Mouse (Mus musculus): ENCODE data around the gene Tspan5. TPM values are rescaled to one million over a fixed set of nuclear protein-coding genes. Genes with fewer than 3 reads are reported as not detected.

The Tspan5 gene
- polyA plus RNA-seq, 1 experiment from 2014 or later = 38.7 TPM

- DNase-seq (ENCODE audit: low spot score) (no peak), ATAC-seq (ENCODE audit: low read depth) (no peak)
- 82% methylated on average over 8 of the region's 8 CpGs for WGBS
- Histone ChIP-seq H3K4me2 (ENCODE audit: low read depth, low read length) (no peak overlapping the region), H3K9me3 (ENCODE audit: control insufficient read depth, low read length) (no peaks in the 10 kb centered on the region), H3K27ac (replicated peaks; ENCODE audit: low read depth, low read length) (no peak overlapping the region), H3K36me3 (ENCODE audit: control insufficient read depth, insufficient read depth, low read length) (no peaks in the 10 kb centered on the region), H3K9ac (ENCODE audit: low read depth, low read length) (no peak overlapping the region), H3K27me3 (replicated peaks; ENCODE audit: control insufficient read depth, insufficient read depth, low read length) (no peaks in the 10 kb centered on the region), H3K4me1 (ENCODE audit: control insufficient read depth, insufficient read depth, low read length) (peaks cover 12% of the 10 kb centered on the region), H3K4me3 (ENCODE audit: low read depth, low read length) (no peak overlapping the region)
These were observed 4.6 kb downstream of the Tspan5 start for GRCm38 (mm10) chr3:138746556-138746955.

- H3K9me3 ChIP-seq (ENCODE audit: control insufficient read depth, low read length) = no peaks in the 10 kb centered on the region
- no peak overlapping the region for H3K9ac ChIP-seq (ENCODE audit: low read depth, low read length)
- no peaks in the 10 kb centered on the region for H3K36me3 ChIP-seq (ENCODE audit: control insufficient read depth, insufficient read depth, low read length)
- no peak for ATAC-seq (ENCODE audit: low read depth)
- H3K4me2 ChIP-seq (ENCODE audit: low read depth, low read length) = no peak overlapping the region
- H3K27me3 ChIP-seq (replicated peaks; ENCODE audit: control insufficient read depth, insufficient read depth, low read length) = no peaks in the 10 kb centered on the region
- 80% methylated on average over 5 of the region's 5 CpGs for WGBS
- DNase-seq (ENCODE audit: low spot score) = no peak
- no peak overlapping the region for H3K4me3 ChIP-seq (ENCODE audit: low read depth, low read length)
- no peak overlapping the region for H3K27ac ChIP-seq (replicated peaks; ENCODE audit: low read depth, low read length)
- H3K4me1 ChIP-seq (ENCODE audit: control insufficient read depth, insufficient read depth, low read length) = peaks cover 12% of the 10 kb centered on the region
These were observed 5.0 kb downstream of the Tspan5 start for GRCm38 (mm10) chr3:138747035-138747434.

GRCm38 (mm10) chr3:138747985-138748384 lies 6.0 kb downstream of the Tspan5 start:
- no peaks in the 10 kb centered on the region for H3K36me3 ChIP-seq (ENCODE audit: control insufficient read depth, insufficient read depth, low read length)
- H3K27me3 ChIP-seq (replicated peaks; ENCODE audit: control insufficient read depth, insufficient read depth, low read length) = no peaks in the 10 kb centered on the region
- WGBS = 94% methylated on average over 5 of the region's 5 CpGs
- H3K4me1 ChIP-seq (ENCODE audit: control insufficient read depth, insufficient read depth, low read length) = peaks cover 15% of the 10 kb centered on the region
- H3K4me2 ChIP-seq (ENCODE audit: low read depth, low read length) = no peak overlapping the region
- DNase-seq (ENCODE audit: low spot score) = no peak
- no peaks in the 10 kb centered on the region for H3K9me3 ChIP-seq (ENCODE audit: control insufficient read depth, low read length)
- no peak for ATAC-seq (ENCODE audit: low read depth)
- H3K9ac ChIP-seq (ENCODE audit: low read depth, low read length) = no peak overlapping the region
- no peak overlapping the region for H3K4me3 ChIP-seq (ENCODE audit: low read depth, low read length)
- H3K27ac ChIP-seq (replicated peaks; ENCODE audit: low read depth, low read length) = no peak overlapping the region

GRCm38 (mm10) chr3:138749645-138750044 lies 7.7 kb downstream of the Tspan5 start:
- Histone ChIP-seq H3K36me3 (ENCODE audit: control insufficient read depth, insufficient read depth, low read length) (no peaks in the 10 kb centered on the region), H3K9ac (ENCODE audit: low read depth, low read length) (no peak overlapping the region), H3K27me3 (replicated peaks; ENCODE audit: control insufficient read depth, insufficient read depth, low read length) (no peaks in the 10 kb centered on the region), H3K4me2 (ENCODE audit: low read depth, low read length) (no peak overlapping the region), H3K4me3 (ENCODE audit: low read depth, low read length) (no peak overlapping the region), H3K9me3 (ENCODE audit: control insufficient read depth, low read length) (no peaks in the 10 kb centered on the region), H3K27ac (replicated peaks; ENCODE audit: low read depth, low read length) (no peak overlapping the region), H3K4me1 (ENCODE audit: control insufficient read depth, insufficient read depth, low read length) (peaks cover 6% of the 10 kb centered on the region; the same call in 1 of the 2 replicates)
- no peak for DNase-seq (ENCODE audit: low spot score)
- ATAC-seq (ENCODE audit: low read depth) = no peak
- WGBS = 71% methylated on average over 9 of the region's 9 CpGs

- Histone ChIP-seq H3K27ac (replicated peaks; ENCODE audit: low read depth, low read length) (no peak overlapping the region), H3K4me1 (ENCODE audit: control insufficient read depth, insufficient read depth, low read length) (peaks cover 6% of the 10 kb centered on the region; the same call in 1 of the 2 replicates), H3K36me3 (ENCODE audit: control insufficient read depth, insufficient read depth, low read length) (no peaks in the 10 kb centered on the region), H3K4me3 (ENCODE audit: low read depth, low read length) (no peak overlapping the region), H3K9me3 (ENCODE audit: control insufficient read depth, low read length) (no peaks in the 10 kb centered on the region), H3K9ac (ENCODE audit: low read depth, low read length) (no peak overlapping the region), H3K4me2 (ENCODE audit: low read depth, low read length) (no peak overlapping the region), H3K27me3 (replicated peaks; ENCODE audit: control insufficient read depth, insufficient read depth, low read length) (no peaks in the 10 kb centered on the region)
- ATAC-seq (ENCODE audit: low read depth) (no peak), DNase-seq (ENCODE audit: low spot score) (no peak)
- WGBS = 69% methylated on average over 5 of the region's 5 CpGs
These were observed 9.3 kb downstream of the Tspan5 start for GRCm38 (mm10) chr3:138751328-138751727.

- Histone ChIP-seq H3K27me3 (replicated peaks; ENCODE audit: control insufficient read depth, insufficient read depth, low read length) (no peaks in the 10 kb centered on the region), H3K9ac (ENCODE audit: low read depth, low read length) (no peak overlapping the region), H3K9me3 (ENCODE audit: control insufficient read depth, low read length) (no peaks in the 10 kb centered on the region), H3K4me3 (ENCODE audit: low read depth, low read length) (no peak overlapping the region), H3K27ac (replicated peaks; ENCODE audit: low read depth, low read length) (no peak overlapping the region), H3K4me2 (ENCODE audit: low read depth, low read length) (no peak overlapping the region), H3K4me1 (ENCODE audit: control insufficient read depth, insufficient read depth, low read length) (peaks cover 6% of the 10 kb centered on the region; the same call in 1 of the 2 replicates), H3K36me3 (ENCODE audit: control insufficient read depth, insufficient read depth, low read length) (no peaks in the 10 kb centered on the region)
- DNase-seq (ENCODE audit: low spot score) = no peak
- no peak for ATAC-seq (ENCODE audit: low read depth)
- 74% methylated on average over 5 of the region's 5 CpGs for WGBS
These were observed 10.1 kb downstream of the Tspan5 start for GRCm38 (mm10) chr3:138752056-138752455.

GRCm38 (mm10) chr3:138752769-138753168 lies 10.8 kb downstream of the Tspan5 start:
- H3K4me1 ChIP-seq (ENCODE audit: control insufficient read depth, insufficient read depth, low read length) = peaks cover 6% of the 10 kb centered on the region; the same call in 1 of the 2 replicates
- ATAC-seq (ENCODE audit: low read depth) = no peak
- no peaks in the 10 kb centered on the region for H3K27me3 ChIP-seq (replicated peaks; ENCODE audit: control insufficient read depth, insufficient read depth, low read length)
- no peaks in the 10 kb centered on the region for H3K36me3 ChIP-seq (ENCODE audit: control insufficient read depth, insufficient read depth, low read length)
- no peak for DNase-seq (ENCODE audit: low spot score)
- no peaks in the 10 kb centered on the region for H3K9me3 ChIP-seq (ENCODE audit: control insufficient read depth, low read length)
- no peak overlapping the region for H3K4me2 ChIP-seq (ENCODE audit: low read depth, low read length)
- no peak overlapping the region for H3K4me3 ChIP-seq (ENCODE audit: low read depth, low read length)
- H3K27ac ChIP-seq (replicated peaks; ENCODE audit: low read depth, low read length) = no peak overlapping the region
- no peak overlapping the region for H3K9ac ChIP-seq (ENCODE audit: low read depth, low read length)
- 57% methylated on average over 3 of the region's 3 CpGs for WGBS

- H3K4me1 ChIP-seq (ENCODE audit: control insufficient read depth, insufficient read depth, low read length) = peaks cover 6% of the 10 kb centered on the region; the same call in 1 of the 2 replicates
- H3K27ac ChIP-seq (replicated peaks; ENCODE audit: low read depth, low read length) = no peak overlapping the region
- 0 out of 2 replicates have a peak overlapping the region, but pooled peaks have one; percentile 7 for H3K4me2 ChIP-seq (ENCODE audit: low read depth, low read length)
- no peaks in the 10 kb centered on the region for H3K27me3 ChIP-seq (replicated peaks; ENCODE audit: control insufficient read depth, insufficient read depth, low read length)
- ATAC-seq (ENCODE audit: low read depth) (0 out of 2 replicates have a peak, but pooled peaks have one; percentile 30), DNase-seq (ENCODE audit: low spot score) (no peak)
- 26% methylated on average over 12 of the region's 12 CpGs for WGBS
- H3K9me3 ChIP-seq (ENCODE audit: control insufficient read depth, low read length) = no peaks in the 10 kb centered on the region
- H3K4me3 ChIP-seq (ENCODE audit: low read depth, low read length) = no peak overlapping the region
- H3K36me3 ChIP-seq (ENCODE audit: control insufficient read depth, insufficient read depth, low read length) = no peaks in the 10 kb centered on the region
- H3K9ac ChIP-seq (ENCODE audit: low read depth, low read length) = no peak overlapping the region
These were observed 11.3 kb downstream of the Tspan5 start for GRCm38 (mm10) chr3:138753182-138753885.

GRCm38 (mm10) chr3:138754328-138754727 lies 12.3 kb downstream of the Tspan5 start:
- 87% methylated on average over 5 of the region's 5 CpGs for WGBS
- Histone ChIP-seq H3K27ac (replicated peaks; ENCODE audit: low read depth, low read length) (no peak overlapping the region), H3K36me3 (ENCODE audit: control insufficient read depth, insufficient read depth, low read length) (no peaks in the 10 kb centered on the region), H3K9me3 (ENCODE audit: control insufficient read depth, low read length) (no peaks in the 10 kb centered on the region), H3K4me3 (ENCODE audit: low read depth, low read length) (no peak overlapping the region), H3K4me1 (ENCODE audit: control insufficient read depth, insufficient read depth, low read length) (peaks cover 6% of the 10 kb centered on the region; the same call in 1 of the 2 replicates), H3K27me3 (replicated peaks; ENCODE audit: control insufficient read depth, insufficient read depth, low read length) (no peaks in the 10 kb centered on the region), H3K9ac (ENCODE audit: low read depth, low read length) (no peak overlapping the region), H3K4me2 (ENCODE audit: low read depth, low read length) (no peak overlapping the region)
- ATAC-seq (ENCODE audit: low read depth) (no peak), DNase-seq (ENCODE audit: low spot score) (no peak)
